Mouse (Mus musculus) effector memory CD4-positive, alpha-beta T cell, adult 7 months (primary cell): ENCODE measurements around the gene Gm20825. TPM values are rescaled to one million over a fixed set of nuclear protein-coding genes. Genes with fewer than 3 reads are reported as not detected.

ENCODE experiments used
- polyA plus RNA-seq: library from polyadenylated mRNA; unstranded; fragments of 100-300 nt; shearing (Covaris generic); gene quantifications from one replicate; pipeline ENCODE4 v1.2.1, GENCODE M21; 2017

Gm20825 gene
- polyA plus RNA-seq: not detected

DNA sequence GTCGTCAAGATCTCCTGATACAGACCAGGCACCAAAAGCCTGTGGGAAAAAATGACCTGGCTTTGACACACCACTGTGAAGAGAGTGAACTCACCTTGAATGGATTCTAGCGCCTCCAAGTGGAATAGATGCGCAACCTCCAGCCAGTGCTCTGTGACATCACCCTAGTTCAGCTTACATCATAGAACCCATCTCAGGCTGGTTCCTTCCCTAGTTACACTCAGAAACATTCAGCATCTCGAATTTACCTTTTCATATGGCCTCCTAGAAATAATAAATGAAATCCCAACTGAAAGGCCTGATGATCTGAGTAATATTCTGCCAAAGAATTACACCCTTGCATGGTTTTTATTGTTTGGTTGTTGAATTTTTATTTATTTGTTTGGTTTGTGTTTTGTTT, at the start of gene Gm20825:
TSS of gene Gm20825 (minus strand) at position 101 of the 400 bp plus-strand sequence.

Other genes starting within 250 kb of the Gm20825 start
- not detected for gene Gm29049, start 74.3 kb downstream of the Gm20825 start, polyA plus RNA-seq
- gene Gm20824, start 186.4 kb upstream of the Gm20825 start, polyA plus RNA-seq: not detected